Mouse (Mus musculus): ENCODE results near the gene Cpa5.

DNA sequence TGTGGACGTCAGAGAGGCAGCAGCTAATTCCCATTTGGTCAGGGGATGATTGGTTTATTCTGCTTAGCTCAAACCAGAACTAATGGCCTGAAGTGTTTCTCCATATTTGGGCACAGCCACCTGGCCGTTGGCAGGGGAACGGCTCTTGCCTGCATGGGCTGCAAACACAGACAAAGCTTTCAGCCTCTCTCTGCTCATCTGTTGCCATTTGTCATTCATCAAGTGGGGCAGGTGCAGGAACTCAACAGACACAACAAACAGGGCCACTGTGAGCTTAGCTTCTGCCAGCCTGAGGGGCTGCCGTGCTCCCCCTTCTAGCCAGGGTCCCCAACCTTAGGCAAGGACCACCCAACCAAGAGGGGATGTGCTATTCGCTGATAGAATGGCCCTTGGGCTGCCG is 17.3 kb downstream of the Cpa5 start:
- TF ChIP-seq TCF12 (IDR thresholded peaks at IDR 0.05; ENCODE audit: insufficient read depth, poor library complexity, severe bottlenecking) (peak; percentile 51), REST (IDR thresholded peaks at IDR 0.05; ENCODE audit: insufficient read depth, insufficient read length) (no peak), POLR2A (IDR thresholded peaks at IDR 0.05; ENCODE audit: insufficient read length, low read depth) (no peak), MAX (IDR thresholded peaks at IDR 0.05; ENCODE audit: low read depth) (no peak)
